Mouse (Mus musculus) brain, adult 2 months (tissue): ENCODE results near the gene Skil.
A peak's percentile ranks its signal among the peaks of the same experiment; 100 is the strongest.
"Not testable (repeated sequence)": the region's sequence is repeated elsewhere in the genome, so short reads cannot be mapped to it uniquely, and the experiment has no call there.

Experiments
- DNase-seq: peaks from one replicate; pipeline ENCODE4 v3.0.0; 2011; ENCODE audit warnings: low read depth, low spot score

Gene Skil

GRCm38 (mm10) chr3:31126848-31127247 lies 32.0 kb downstream of the Skil start:
- no peak for DNase-seq

- no peak for DNase-seq
Observed at GRCm38 (mm10) chr3:31129766-31130165, 34.9 kb downstream of the Skil start.

GRCm38 (mm10) chr3:31133664-31134063 lies 38.8 kb downstream of the Skil start:
- DNase-seq = no peak

DNA sequence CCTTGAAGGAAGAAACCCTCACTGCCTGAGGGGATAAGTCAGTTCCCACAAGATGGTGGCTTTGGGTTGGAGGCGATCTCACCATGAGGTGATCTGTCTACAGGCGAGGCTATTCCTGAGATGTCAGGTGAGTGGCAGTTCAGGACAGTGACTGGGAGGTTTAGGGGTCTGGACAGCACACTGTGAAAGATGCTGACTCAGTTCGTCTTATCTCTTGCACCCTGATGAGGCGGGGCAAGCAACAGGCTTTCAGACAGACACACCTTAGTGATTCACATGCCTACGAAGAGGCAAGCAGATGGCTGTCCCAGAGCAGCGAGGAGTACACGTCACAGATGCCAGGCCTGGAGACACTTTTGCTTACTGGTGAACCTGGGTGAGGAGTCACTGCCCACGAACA lies 39.4 kb downstream of the Skil start:
- no peak for DNase-seq

DNA sequence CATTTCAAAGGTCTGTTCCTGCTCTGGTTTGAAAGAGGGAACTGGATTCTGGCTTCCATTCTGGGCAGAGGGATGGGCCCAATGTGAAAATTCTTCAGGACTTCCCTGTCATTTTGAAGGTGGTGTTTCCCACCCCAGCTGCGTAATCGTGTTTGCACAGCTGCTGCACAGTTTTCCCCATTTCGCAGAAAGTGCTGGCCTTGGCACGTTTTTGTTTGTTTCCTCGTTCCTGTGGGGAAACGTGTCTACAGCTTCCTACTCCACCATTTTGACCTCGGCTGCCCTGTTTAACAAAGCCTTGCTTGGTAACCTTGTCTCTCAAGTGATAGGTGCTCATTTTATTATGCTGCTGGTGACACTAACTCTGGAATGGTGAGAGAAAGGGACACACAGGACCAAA lies 39.8 kb downstream of the Skil start:
- no peak for DNase-seq

- not testable (repeated sequence) for DNase-seq
Observed at GRCm38 (mm10) chr3:31136591-31136990, 41.7 kb downstream of the Skil start.

DNA sequence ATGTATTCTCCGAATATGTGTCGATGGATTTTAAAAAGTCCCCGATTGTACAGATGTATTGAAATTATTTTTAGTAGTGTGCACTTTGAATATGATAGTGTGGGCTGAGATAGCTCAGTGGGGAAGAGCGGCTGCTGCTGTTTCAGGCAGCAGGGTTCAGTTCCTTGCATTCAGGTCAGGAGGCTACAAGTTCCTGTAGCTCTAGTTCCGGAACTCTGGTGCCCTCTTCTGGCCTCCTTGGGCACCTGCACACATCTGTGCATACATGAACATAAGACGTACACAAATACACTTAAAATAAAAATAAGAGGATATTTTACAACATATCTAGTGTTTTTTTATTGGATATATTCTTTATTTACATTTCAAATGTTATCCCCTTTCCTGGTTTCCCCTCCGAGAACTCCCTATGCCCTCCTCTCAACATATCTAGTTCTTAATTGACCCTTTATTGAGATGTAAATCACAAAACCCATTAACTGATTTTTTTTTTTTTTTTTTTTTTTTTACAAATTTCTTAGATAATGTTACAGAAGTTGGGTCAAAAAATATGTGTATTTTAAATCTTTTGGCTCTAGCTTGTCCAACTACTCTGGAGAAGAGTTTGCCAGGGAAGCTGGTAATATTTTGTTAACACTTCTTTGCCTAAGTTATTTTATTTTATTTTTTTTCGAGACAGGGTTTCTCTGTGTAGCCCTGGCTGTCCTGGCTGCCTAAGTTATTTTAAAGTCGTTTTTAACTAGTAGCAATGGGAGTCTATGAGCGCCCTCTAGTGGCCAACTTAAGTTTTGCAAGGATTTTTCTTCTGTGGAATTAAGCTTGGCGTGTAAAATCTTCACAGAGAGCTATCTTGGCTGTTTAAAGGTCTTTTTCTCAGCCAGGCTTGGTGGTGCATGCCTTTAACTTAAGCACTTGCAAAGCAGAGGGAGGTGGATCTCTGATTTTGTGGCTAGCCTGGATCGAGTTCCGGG lies 43.9 kb downstream of the Skil start:
- peak; percentile 84 for DNase-seq

DNA sequence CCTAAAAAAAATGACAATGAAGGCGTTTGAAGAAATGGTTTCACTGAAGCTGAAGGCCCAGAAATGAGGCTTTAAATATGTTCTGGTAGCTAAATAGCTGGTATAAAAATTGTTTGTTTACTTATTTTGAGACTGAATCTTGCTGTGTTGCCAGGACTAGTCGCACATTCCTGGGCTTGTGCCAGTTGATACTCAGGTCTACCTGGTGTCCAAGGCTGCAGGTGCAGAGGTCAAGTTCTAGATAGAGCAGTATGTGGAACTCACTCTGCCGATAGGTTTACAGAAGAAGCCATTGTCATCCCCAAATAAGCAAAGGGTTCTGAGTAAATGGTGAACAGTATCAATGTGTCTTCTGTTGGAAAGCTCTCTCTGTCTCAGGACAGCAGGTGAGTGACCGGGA lies 46.8 kb downstream of the Skil start:
- no peak for DNase-seq

DNA sequence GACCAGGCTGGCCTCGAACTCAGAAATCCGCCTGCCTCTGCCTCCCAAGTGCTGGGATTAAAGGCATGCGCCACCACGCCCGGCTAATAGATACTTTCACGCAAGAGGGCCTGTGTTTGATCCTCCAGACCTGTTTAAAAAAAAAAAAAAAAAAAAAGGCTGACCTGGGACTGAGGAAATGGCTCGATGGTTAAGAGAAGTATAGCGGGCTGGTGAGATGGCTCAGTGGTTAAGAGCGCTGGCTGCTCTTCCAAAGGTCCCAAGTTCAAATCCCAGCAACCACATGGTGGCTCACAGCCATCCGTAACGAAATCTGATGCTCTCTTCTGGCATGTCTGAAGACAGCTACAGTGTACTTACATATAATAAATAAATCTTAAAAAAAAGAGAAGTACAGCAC lies 50.4 kb downstream of the Skil start:
- not testable (repeated sequence) for DNase-seq

GRCm38 (mm10) chr3:31145641-31146290 lies 50.9 kb downstream of the Skil start:
- DNase-seq = peak; percentile 95

- no peak for DNase-seq
Observed at GRCm38 (mm10) chr3:31148595-31148994, 53.7 kb downstream of the Skil start.

- DNase-seq = peak; percentile 81
Observed at GRCm38 (mm10) chr3:31149706-31150105, 54.8 kb downstream of the Skil start, which contains the start of gene Cldn11. TSS of gene Cldn11 (plus strand) at chr3:31149920.

GRCm38 (mm10) chr3:31152108-31152507 lies 57.2 kb downstream of the Skil start:
- DNase-seq = peak; percentile 79

DNA sequence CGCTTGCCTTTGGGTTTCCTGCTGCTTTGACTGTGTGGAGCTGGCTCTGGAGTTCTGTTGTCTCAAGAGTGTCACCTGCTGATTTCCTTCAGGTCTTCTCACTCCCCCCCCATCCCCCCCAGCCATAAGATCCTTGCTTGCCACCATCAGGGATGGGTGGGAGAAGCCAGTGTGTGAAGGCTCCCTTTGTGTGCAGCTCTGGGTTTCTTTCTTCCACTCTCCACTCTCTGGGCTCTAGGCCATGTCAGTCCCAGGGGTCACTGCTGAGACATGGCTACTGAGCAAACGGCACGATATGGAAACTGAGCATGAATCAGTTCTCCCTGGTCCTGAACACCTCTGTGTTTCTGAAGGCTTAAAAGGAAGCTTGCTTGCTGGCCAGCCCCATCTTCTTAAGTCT lies 61.3 kb downstream of the Skil start:
- DNase-seq = peak; percentile 51

DNA sequence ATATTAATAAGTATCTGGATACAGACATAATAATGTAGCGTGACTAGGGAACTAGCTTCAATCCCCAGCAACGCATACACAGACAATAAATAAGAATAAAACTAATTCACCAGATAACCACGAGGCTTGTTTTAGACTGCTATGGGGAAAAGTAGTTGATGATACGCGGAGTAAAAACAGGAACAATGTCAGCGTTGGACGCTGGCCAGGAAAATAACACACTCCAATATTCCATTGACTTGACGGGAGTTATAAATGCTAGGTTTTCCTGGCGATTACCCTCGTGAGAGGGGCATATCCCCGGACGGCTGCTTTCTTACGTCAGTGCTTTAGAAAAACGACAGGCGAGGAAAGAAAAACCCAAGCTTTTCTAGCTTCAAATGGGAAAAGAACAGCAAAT lies 62.9 kb downstream of the Skil start:
- no peak for DNase-seq

- no peak for DNase-seq
Observed at GRCm38 (mm10) chr3:31160046-31160445, 65.2 kb downstream of the Skil start.

- DNase-seq = no peak
Observed at GRCm38 (mm10) chr3:31161336-31161735, 66.5 kb downstream of the Skil start.

- DNase-seq = no peak
Observed at GRCm38 (mm10) chr3:31162860-31163259, 68.0 kb downstream of the Skil start.

DNA sequence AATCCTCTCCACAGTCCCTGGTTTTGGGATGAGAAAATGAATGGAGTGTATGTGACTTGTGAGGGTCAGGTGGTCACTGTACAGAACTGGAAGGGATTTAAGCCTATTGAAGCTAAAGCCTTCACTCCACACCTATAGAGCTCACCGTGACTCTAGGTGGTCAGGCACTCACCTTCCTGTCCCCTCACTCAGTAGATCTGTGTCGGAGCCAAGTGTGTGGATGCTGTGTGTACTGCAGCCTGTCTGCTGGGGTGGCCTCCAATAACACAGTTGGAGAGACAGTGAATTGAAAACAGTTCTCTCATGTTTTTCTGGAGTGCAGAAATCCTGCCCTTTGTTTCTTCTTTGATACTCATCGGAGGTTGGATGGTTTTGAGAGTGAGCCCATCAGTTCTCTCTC lies 70.9 kb downstream of the Skil start:
- DNase-seq = no peak

DNA sequence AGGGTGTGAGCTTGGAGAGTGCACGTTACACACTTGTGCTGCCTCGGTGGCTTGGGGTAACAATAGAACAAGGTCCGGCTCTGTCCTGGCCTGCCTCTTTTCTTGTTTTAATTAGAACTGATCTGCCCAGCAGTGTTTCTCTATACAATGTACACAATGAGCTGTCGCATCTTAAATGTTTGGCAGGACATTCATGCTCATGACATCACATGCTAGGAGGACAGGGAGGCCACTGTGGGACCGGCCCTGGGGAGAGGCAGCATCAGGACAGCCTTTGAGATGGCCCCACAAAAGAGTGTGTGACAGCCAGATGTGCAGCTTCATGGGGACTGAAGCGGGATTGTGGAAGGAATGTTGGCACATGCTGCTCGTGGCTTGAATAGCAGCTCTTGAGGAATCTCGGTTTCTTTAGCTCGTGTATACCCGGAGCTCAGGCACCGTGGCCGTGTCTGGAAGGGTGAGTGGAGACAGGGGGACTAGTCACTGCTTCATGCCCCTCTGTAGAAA lies 71.6 kb downstream of the Skil start:
- peak; percentile 94 for DNase-seq
